Mouse (Mus musculus) neural tube, embryonic 10.5 days (tissue): ENCODE results near the gene Zranb2.

Source experiments
- DNase-seq: peaks from one replicate; pipeline ENCODE4 v3.0.0-alpha.2; 2017; ENCODE audit warnings: low spot score; ENCODE audit errors: extremely low spot score

Zranb2 gene

DNA sequence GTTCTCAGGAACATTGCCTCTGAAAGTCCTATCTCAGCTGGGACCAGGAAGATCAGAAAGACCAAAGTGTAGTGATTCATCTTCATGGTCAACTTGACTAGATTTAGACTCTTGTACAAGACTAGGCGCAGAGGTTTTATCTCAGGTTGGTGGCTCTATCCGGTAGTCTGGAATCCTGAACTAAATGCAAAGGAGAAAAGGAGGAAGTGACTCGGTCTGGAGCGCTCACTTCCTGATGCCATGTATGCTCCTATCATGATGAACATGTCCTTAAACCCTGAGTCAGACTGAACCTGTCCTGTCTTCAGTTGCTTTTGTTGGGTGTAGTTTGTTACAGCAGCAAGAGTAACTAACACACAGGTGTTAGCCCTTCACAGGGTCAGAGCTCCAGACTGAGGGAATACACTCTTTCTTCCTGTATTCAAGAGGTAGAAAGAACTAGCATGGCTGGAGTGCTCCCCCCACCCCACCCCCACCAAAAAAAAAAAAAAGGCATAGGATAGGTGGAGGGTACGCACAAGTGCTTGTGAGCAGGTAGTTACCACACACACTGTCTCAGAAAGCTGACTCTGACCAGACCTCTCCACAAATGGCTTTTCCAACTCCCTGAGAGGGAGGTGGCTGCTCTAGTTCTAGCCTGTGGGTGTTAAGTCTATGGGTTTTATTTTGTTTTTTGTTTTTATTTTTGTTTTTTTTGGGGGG lies 44.7 kb downstream of the Zranb2 start:
- no peak for DNase-seq

GRCm38 (mm10) chr3:157579376-157579775 lies 45.4 kb downstream of the Zranb2 start:
- no peak for DNase-seq

DNA sequence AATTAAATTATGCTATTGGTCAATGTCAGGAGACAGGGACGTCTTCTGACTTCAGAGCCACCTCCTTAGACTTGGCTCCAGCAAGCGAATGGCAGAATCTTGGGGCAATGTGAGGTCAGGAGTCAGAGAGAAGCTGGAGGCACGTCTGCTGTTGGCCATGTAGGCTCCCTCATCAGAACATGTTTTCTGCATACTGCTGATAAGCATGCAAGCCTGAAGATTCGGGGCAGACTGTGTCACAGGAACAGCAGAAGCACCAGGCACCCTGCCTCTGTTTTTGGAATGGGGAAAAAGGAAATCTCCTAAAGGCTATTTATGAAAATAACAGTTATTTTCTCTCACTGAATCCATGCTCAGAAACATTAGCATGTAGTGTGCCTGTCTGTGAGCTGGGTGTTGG lies 46.3 kb downstream of the Zranb2 start:
- no peak for DNase-seq

- DNase-seq, result no peak
These were observed 47.8 kb downstream of the Zranb2 start for GRCm38 (mm10) chr3:157581755-157582154.

DNA sequence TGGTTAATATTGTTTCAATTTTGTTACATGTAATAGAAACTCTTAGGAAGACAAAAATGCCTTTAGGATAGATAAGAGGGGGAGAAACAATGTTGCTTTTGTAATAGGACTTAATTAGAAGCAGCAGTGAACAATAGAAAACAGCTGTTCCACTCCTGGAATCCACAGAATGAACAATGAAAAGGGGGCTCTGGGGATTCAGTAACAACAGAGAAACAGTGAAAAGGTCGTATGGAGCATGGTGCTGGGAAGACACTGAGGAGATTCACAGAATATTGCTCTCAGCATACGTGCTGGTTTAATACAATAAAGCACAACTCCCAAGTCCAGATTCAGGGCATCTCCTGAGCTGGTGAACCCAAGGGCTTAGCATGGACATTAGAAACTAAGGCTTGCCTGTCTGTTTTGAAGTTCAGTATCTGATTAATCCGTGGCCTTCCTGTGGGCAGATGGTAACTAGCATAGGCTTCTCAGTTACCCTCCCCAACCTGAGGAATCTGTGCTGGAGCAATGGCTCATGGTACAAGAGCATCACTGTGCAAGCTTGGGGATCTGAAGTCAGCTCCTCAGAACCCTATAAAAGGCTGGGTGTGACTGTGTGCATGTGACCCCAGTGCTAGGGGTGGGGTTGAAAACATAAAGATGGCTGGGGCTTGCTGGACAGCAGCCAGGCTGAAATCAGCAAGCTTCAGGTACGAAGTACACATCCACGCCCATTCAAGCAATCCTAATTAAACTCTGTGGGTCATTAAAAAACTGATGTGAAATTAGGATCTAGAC lies 48.9 kb downstream of the Zranb2 start:
- no peak for DNase-seq

- DNase-seq, result no peak
These were observed 63.9 kb downstream of the Zranb2 start for GRCm38 (mm10) chr3:157597837-157598379.
